ENCODE assay signal across 10 mouse cellular contexts in the genomic region with DNA sequence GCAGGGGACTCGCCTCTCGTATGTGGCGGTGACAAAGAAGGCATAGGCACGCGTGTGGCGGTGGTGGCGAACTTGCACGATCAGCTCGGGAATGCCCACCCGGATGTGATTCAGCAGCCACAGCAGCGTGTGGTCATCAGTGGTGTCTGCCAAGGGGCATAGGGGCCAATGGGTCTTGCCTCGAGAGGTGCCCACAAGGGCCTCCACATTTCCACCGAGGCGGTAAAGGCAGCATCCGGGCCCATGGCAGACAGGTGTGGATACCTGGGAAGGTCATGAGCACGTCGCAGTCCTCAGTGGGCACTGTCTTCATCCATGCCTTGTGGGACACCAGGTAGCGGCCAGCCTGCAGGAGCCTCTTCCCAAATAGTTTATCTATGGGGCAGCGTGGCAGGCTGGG. TPM values are rescaled to one million over a fixed set of nuclear protein-coding genes. Genes with fewer than 3 reads are reported as not detected.
DNase-seq lines count a peak whose midpoint lies in the region; ATAC-seq and TF ChIP-seq lines count a peak whose summit lies in the region.
"Had no signal": no experiment of that assay in that cellular context is flagged by ENCODE, and none has a peak within 500 bp of the region (broad histone marks: within the 10 kb centered on the region; RNA-seq: fewer than 3 reads in every experiment).

No protein-coding gene starts in this region.

- no peak overlapping the region for H3K27ac ChIP-seq in left cerebral cortex, adult 2 months
- no peak overlapping the region for H3K27ac ChIP-seq in forebrain, embryonic 11.5 days (ENCODE audit: low read depth, low read length)
- 0 out of 2 replicates have a peak overlapping the region, but pooled peaks have one; percentile 97 for H3K27ac ChIP-seq in limb, embryonic 10.5 days
- H3K27ac ChIP-seq in neural tube, embryonic 15.5 days (replicated peaks), result no peak overlapping the region

- no peaks in the 10 kb centered on the region; the same call in none of the 2 replicates for H3K36me3 ChIP-seq in forebrain, embryonic 11.5 days (ENCODE audit: control insufficient read depth, insufficient read depth, low read length)
- H3K36me3 ChIP-seq in limb, embryonic 10.5 days, result peaks cover 52% of the 10 kb centered on the region
- H3K36me3 ChIP-seq in neural tube, embryonic 15.5 days, result peaks cover 27% of the 10 kb centered on the region

- H3K9me3 ChIP-seq in forebrain, embryonic 11.5 days (ENCODE audit: control insufficient read depth, low read length), result no peaks in the 10 kb centered on the region
- no peaks in the 10 kb centered on the region for H3K9me3 ChIP-seq in limb, embryonic 10.5 days (replicated peaks)
- no peaks in the 10 kb centered on the region for H3K9me3 ChIP-seq in neural tube, embryonic 15.5 days (replicated peaks)

- ATAC-seq in forebrain, embryonic 11.5 days (replicated peaks; ENCODE audit: low FRiP score), result no peak
- ATAC-seq in neural tube, embryonic 15.5 days (ENCODE audit: low FRiP score), result no peak

- H3K27me3 ChIP-seq in forebrain, embryonic 11.5 days (ENCODE audit: control insufficient read depth, insufficient read depth, low read length), result no peaks in the 10 kb centered on the region
- peaks cover 23% of the 10 kb centered on the region for H3K27me3 ChIP-seq in limb, embryonic 10.5 days (ENCODE audit: low read depth, poor library complexity, severe bottlenecking)
- no peaks in the 10 kb centered on the region for H3K27me3 ChIP-seq in neural tube, embryonic 15.5 days (replicated peaks)

- intact Hi-C loops in left cerebral cortex, adult 2 months (cut with DNase I), result loop anchor here (1.0 kb wide), 1 partner anchor 20 kb away; a partner anchor contains a TSS
- intact Hi-C loops in left cerebral cortex, postnatal 10 days (cut with DNase I), result no loop called here
- intact Hi-C loops in left cerebral cortex, postnatal 36 days (cut with DNase I), result no loop called here

- peak overlapping the region; percentile 73 for H3K4me3 ChIP-seq in left cerebral cortex, adult 2 months
- H3K4me3 ChIP-seq in forebrain, embryonic 11.5 days (ENCODE audit: low read depth, low read length), result peak overlapping the region; percentile 92
- peak overlapping the region; percentile 90 for H3K4me3 ChIP-seq in limb, embryonic 10.5 days
- H3K4me3 ChIP-seq in neural tube, embryonic 15.5 days (replicated peaks), result peak overlapping the region; percentile 84

- peak overlapping the region; percentile 68 for H3K4me2 ChIP-seq in forebrain, embryonic 11.5 days (ENCODE audit: low read depth, low read length, severe bottlenecking)
- peak overlapping the region; percentile 86 for H3K4me2 ChIP-seq in neural tube, embryonic 15.5 days

- 92% methylated on average over 19 of the region's 19 CpGs for WGBS in forebrain, embryonic 11.5 days
- WGBS in limb, embryonic 10.5 days, result 94% methylated on average over 19 of the region's 19 CpGs
- 95% methylated on average over 19 of the region's 19 CpGs for WGBS in neural tube, embryonic 15.5 days

- DNase-seq in left cerebral cortex, adult 2 months (ENCODE audit: extremely low spot score in 1 of 2, low spot score in 2 of 2), result no peak
- DNase-seq in left cerebral cortex, postnatal 10 days (ENCODE audit: extremely low spot score in 1 of 2, low spot score in 2 of 2), result no peak
- DNase-seq in forebrain, embryonic 11.5 days (ENCODE audit: low spot score), result no peak
- no peak for DNase-seq in limb, embryonic 10.5 days (ENCODE audit: low spot score)
- no peak for DNase-seq in left cerebral cortex, postnatal 36 days (ENCODE audit: low spot score in 2 of 2)
- DNase-seq in frontal cortex, postnatal 25 days (ENCODE audit: low spot score in 2 of 2), result no peak
- DNase-seq in cerebellum, postnatal 10 days, result no peak
- DNase-seq: kidney, adult 8-10 months; thymus, postnatal 14 days had no signal

- peak overlapping the region; percentile 98 for H3K9ac ChIP-seq in forebrain, embryonic 11.5 days (ENCODE audit: low read length)
- H3K9ac ChIP-seq in neural tube, embryonic 15.5 days (replicated peaks), result peak overlapping the region; percentile 99

- TF ChIP-seq CTCF in left cerebral cortex, adult 2 months (IDR thresholded peaks at IDR 0.05), result no peak

- H3K4me1 ChIP-seq in forebrain, embryonic 11.5 days (replicated peaks; ENCODE audit: control insufficient read depth, insufficient read depth, low read length), result peaks cover 14% of the 10 kb centered on the region
- H3K4me1 ChIP-seq in limb, embryonic 10.5 days, result peaks cover 53% of the 10 kb centered on the region
- peaks cover 62% of the 10 kb centered on the region for H3K4me1 ChIP-seq in neural tube, embryonic 15.5 days

RNA-seq across cellular contexts. Expression of a gene that starts 1.0 kb away (rescaled TPM):
- total RNA-seq in left cerebral cortex, adult 2 months (2021), result 10 to 100 TPM; 62.5 to 64.0 TPM
- total RNA-seq in left cerebral cortex, postnatal 10 days (2021), result 10 to 100 TPM; 67.7 to 71.5 TPM
- 5.7 and 9.3 TPM in 2 replicates for polyA plus RNA-seq in forebrain, embryonic 11.5 days (2014; fragmentation: Nextera tagmentation; extraction: Ambion mirVana)
- polyA plus RNA-seq in limb, embryonic 10.5 days (2016; fragmentation: Nextera tagmentation; extraction: Ambion mirVana), result 2.7 and 3.5 TPM in 2 replicates
- 5.7 and 6.8 TPM in 2 replicates for polyA plus RNA-seq in neural tube, embryonic 15.5 days (2015; fragmentation: Nextera tagmentation; extraction: Ambion mirVana)
- 10 to 100 TPM; 59.3 to 62.2 TPM for total RNA-seq in left cerebral cortex, postnatal 36 days (2021)

RNA-seq across cellular contexts. Expression of a gene that starts 3.2 kb away (rescaled TPM):
- total RNA-seq in left cerebral cortex, adult 2 months (2021), result 10 to 100 TPM; 33.0 to 37.4 TPM
- total RNA-seq in left cerebral cortex, postnatal 10 days (2021), result 10 to 100 TPM; 29.0 to 29.2 TPM
- polyA plus RNA-seq in forebrain, embryonic 11.5 days (2014; fragmentation: Nextera tagmentation; extraction: Ambion mirVana), result 7.9 and 10.8 TPM in 2 replicates
- 26.8 and 28.2 TPM in 2 replicates for polyA plus RNA-seq in limb, embryonic 10.5 days (2016; fragmentation: Nextera tagmentation; extraction: Ambion mirVana)
- 15.4 and 17.1 TPM in 2 replicates for polyA plus RNA-seq in neural tube, embryonic 15.5 days (2015; fragmentation: Nextera tagmentation; extraction: Ambion mirVana)
- 10 to 100 TPM; 34.2 to 36.0 TPM for total RNA-seq in left cerebral cortex, postnatal 36 days (2021)

RNA-seq across cellular contexts. Expression of a gene that starts 15.7 kb away (rescaled TPM):
- total RNA-seq in left cerebral cortex, adult 2 months (2021), result 10 to 100 TPM; 75.0 to 87.0 TPM
- total RNA-seq in left cerebral cortex, postnatal 10 days (2021), result 100 to 1,000 TPM; 120 to 127 TPM
- 133 and 146 TPM in 2 replicates for polyA plus RNA-seq in forebrain, embryonic 11.5 days (2014; fragmentation: Nextera tagmentation; extraction: Ambion mirVana)
- polyA plus RNA-seq in limb, embryonic 10.5 days (2016; fragmentation: Nextera tagmentation; extraction: Ambion mirVana), result 130 and 138 TPM in 2 replicates
- polyA plus RNA-seq in neural tube, embryonic 15.5 days (2015; fragmentation: Nextera tagmentation; extraction: Ambion mirVana), result 223 and 252 TPM in 2 replicates
- 10 to 100 TPM; 70.7 to 78.7 TPM for total RNA-seq in left cerebral cortex, postnatal 36 days (2021)

RNA-seq across cellular contexts. Expression of a gene that starts 20.0 kb away (rescaled TPM):
- 10 to 100 TPM; 49.2 to 57.1 TPM for total RNA-seq in left cerebral cortex, adult 2 months (2021)
- total RNA-seq in left cerebral cortex, postnatal 10 days (2021), result 10 to 100 TPM; 67.1 to 72.5 TPM
- polyA plus RNA-seq in forebrain, embryonic 11.5 days (2014; fragmentation: Nextera tagmentation; extraction: Ambion mirVana), result 186 TPM in 2 replicates
- polyA plus RNA-seq in limb, embryonic 10.5 days (2016; fragmentation: Nextera tagmentation; extraction: Ambion mirVana), result 231 and 263 TPM in 2 replicates
- polyA plus RNA-seq in neural tube, embryonic 15.5 days (2015; fragmentation: Nextera tagmentation; extraction: Ambion mirVana), result 181 and 182 TPM in 2 replicates
- total RNA-seq in left cerebral cortex, postnatal 36 days (2021), result 10 to 100 TPM; 47.3 to 68.9 TPM

RNA-seq across cellular contexts. Expression of a gene that starts 21.3 kb away (rescaled TPM):
- 100 to 1,000 TPM; 302 to 335 TPM for total RNA-seq in left cerebral cortex, adult 2 months (2021)
- total RNA-seq in left cerebral cortex, postnatal 10 days (2021), result 100 to 1,000 TPM; 171 to 183 TPM
- polyA plus RNA-seq in forebrain, embryonic 11.5 days (2014; fragmentation: Nextera tagmentation; extraction: Ambion mirVana), result 76.6 and 76.7 TPM in 2 replicates
- 61.5 and 75.1 TPM in 2 replicates for polyA plus RNA-seq in limb, embryonic 10.5 days (2016; fragmentation: Nextera tagmentation; extraction: Ambion mirVana)
- 160 and 192 TPM in 2 replicates for polyA plus RNA-seq in neural tube, embryonic 15.5 days (2015; fragmentation: Nextera tagmentation; extraction: Ambion mirVana)
- total RNA-seq in left cerebral cortex, postnatal 36 days (2021), result 100 to 1,000 TPM; 303 to 342 TPM
